Mouse (Mus musculus): ENCODE data around the gene Cpox. TPM values are rescaled to one million over a fixed set of nuclear protein-coding genes. Genes with fewer than 3 reads are reported as not detected.

Gene Cpox
- polyA plus RNA-seq, 2 experiments, result 20.3 to 24.4 TPM

DNA sequence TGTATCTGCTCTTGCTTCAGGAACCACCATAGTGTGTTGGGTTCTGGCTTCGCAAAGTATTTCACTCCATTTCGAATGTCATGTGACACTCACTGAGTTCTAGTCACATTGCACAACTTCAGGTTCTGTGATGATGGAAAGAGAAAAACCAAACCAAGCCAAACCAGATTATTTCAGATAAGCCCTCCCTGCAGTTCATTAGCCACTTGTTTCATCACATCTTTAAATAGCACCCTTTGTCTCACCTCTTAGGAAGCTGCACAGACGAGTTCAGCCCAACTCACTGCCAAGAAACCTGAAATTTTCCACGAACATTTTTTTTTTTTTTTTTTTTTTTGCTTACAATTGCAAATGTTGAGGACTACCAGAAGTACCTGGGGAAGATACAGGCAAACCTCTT, 76.6 kb downstream of the Cpox start:
- WGBS, result 77% methylated on average over 4 of the region's 4 CpGs

DNA sequence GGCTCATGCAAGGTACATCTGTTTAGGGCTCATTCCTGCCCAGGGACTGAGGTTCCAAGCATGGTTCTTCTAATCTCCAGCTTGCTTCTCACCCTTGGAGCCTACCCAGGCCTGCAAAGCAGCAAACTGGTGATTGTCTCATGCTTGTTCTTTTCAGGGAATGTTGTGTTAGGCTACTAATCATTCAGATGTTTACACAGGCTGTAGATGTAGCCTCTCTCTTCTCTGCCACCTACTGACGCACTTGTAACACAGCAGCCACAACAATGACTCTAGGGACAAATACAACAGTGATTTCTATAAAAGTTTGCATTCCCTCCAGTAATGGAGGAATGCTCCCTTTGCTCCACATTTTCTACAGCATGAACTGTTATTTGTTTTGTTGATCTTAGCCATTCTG, 81.2 kb downstream of the Cpox start:
- 25% methylated on average over 1 of the region's 1 CpGs for WGBS

More for the DNA sequence above, 76.6 kb downstream of the Cpox start:
- H3K27me3 ChIP-seq (ENCODE audit: control insufficient read depth, insufficient read depth, low read length), result no peaks in the 10 kb centered on the region
- no peak overlapping the region for H3K27ac ChIP-seq (replicated peaks; ENCODE audit: low read depth, low read length)
- no peak overlapping the region for H3K4me2 ChIP-seq (replicated peaks; ENCODE audit: low read depth, low read length, severe bottlenecking)
- ATAC-seq (ENCODE audit: low FRiP score, low read depth) (no peak), DNase-seq (ENCODE audit: low spot score) (no peak)
- H3K9ac ChIP-seq (ENCODE audit: low read depth, low read length, severe bottlenecking), result no peak overlapping the region
- TF ChIP-seq POLR2A (IDR thresholded peaks at IDR 0.05; ENCODE audit: borderline replicate concordance, extremely low read depth, insufficient read depth, insufficient read length), result no peak
- no peaks in the 10 kb centered on the region for H3K9me3 ChIP-seq (ENCODE audit: control insufficient read depth, low read length)
- H3K4me3 ChIP-seq (replicated peaks; ENCODE audit: low read length), result no peak overlapping the region
- no peaks in the 10 kb centered on the region for H3K36me3 ChIP-seq (ENCODE audit: control insufficient read depth, insufficient read depth, low read length)
- H3K4me1 ChIP-seq (ENCODE audit: control insufficient read depth, insufficient read depth, low read length), result no peaks in the 10 kb centered on the region

DNA sequence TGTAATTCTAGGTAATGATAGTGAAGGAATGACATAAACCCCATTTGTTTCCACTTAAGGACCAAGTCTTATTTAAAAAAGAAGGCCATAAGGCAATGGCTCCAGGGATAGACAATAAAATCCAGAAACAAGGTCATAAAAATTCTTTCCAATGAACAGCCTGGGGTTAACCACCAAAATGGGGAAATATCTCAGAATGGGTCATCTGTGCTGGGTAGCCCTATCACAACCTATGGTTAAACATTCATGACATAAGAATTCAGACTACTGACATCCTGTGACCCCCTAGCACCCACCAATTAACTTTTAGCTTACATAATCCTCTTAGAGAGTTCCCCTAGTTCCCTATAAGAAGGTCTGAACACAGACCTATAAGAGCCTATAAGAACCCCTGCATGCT, 86.1 kb downstream of the Cpox start:
- DNase-seq (ENCODE audit: low spot score) (peak; percentile 37), ATAC-seq (ENCODE audit: low FRiP score, low read depth) (peak; percentile 73)
- Histone ChIP-seq H3K27ac (replicated peaks; ENCODE audit: low read depth, low read length) (no peak overlapping the region), H3K9ac (ENCODE audit: low read depth, low read length, severe bottlenecking) (no peak overlapping the region), H3K4me2 (replicated peaks; ENCODE audit: low read depth, low read length, severe bottlenecking) (no peak overlapping the region), H3K4me3 (replicated peaks; ENCODE audit: low read length) (no peak overlapping the region), H3K9me3 (ENCODE audit: control insufficient read depth, low read length) (no peaks in the 10 kb centered on the region), H3K4me1 (ENCODE audit: control insufficient read depth, insufficient read depth, low read length) (no peaks in the 10 kb centered on the region), H3K36me3 (ENCODE audit: control insufficient read depth, insufficient read depth, low read length) (no peaks in the 10 kb centered on the region), H3K27me3 (ENCODE audit: control insufficient read depth, insufficient read depth, low read length) (no peaks in the 10 kb centered on the region)
- TF ChIP-seq POLR2A (IDR thresholded peaks at IDR 0.05; ENCODE audit: borderline replicate concordance, extremely low read depth, insufficient read depth, insufficient read length), result no peak

More for the DNA sequence above, 81.2 kb downstream of the Cpox start:
- no peaks in the 10 kb centered on the region for H3K4me1 ChIP-seq (ENCODE audit: control insufficient read depth, insufficient read depth, low read length)
- no peak overlapping the region for H3K4me3 ChIP-seq (replicated peaks; ENCODE audit: low read length)
- no peak for TF ChIP-seq POLR2A (IDR thresholded peaks at IDR 0.05; ENCODE audit: borderline replicate concordance, extremely low read depth, insufficient read depth, insufficient read length)
- no peak overlapping the region for H3K27ac ChIP-seq (replicated peaks; ENCODE audit: low read depth, low read length)
- ATAC-seq (ENCODE audit: low FRiP score, low read depth) (no peak), DNase-seq (ENCODE audit: low spot score) (peak; percentile 11)
- H3K4me2 ChIP-seq (replicated peaks; ENCODE audit: low read depth, low read length, severe bottlenecking), result no peak overlapping the region
- no peak overlapping the region for H3K9ac ChIP-seq (ENCODE audit: low read depth, low read length, severe bottlenecking)
- H3K9me3 ChIP-seq (ENCODE audit: control insufficient read depth, low read length), result no peaks in the 10 kb centered on the region
- no peaks in the 10 kb centered on the region for H3K27me3 ChIP-seq (ENCODE audit: control insufficient read depth, insufficient read depth, low read length)
- no peaks in the 10 kb centered on the region for H3K36me3 ChIP-seq (ENCODE audit: control insufficient read depth, insufficient read depth, low read length)

DNA sequence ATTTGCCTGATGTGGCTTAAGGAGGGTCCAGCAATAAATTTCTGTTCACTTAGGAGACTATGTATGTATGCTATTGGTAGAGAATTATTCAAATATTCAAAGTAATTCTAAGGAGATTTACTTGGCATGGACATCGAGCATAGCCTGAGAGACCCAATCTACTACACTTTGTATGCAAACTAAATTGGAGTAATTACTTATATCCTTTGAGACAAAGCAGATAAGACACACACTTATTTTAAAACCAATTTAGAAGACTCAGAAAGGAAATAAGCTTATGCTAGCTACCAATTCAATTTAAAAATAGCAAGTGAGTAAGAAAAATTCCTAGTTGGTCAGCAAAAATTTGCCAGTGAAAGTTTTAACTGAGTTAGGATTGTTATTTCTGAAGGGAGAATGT, 93.0 kb downstream of the Cpox start, which contains the start of gene Olfr172:
Olfr172 (minus strand) TSS at position 101 of the 400 bp plus-strand sequence.
- H3K4me2 ChIP-seq (replicated peaks; ENCODE audit: low read depth, low read length, severe bottlenecking), result no peak within 1 kb of the TSS
- no peak for TF ChIP-seq POLR2A (IDR thresholded peaks at IDR 0.05; ENCODE audit: borderline replicate concordance, extremely low read depth, insufficient read depth, insufficient read length)
- DNase-seq (ENCODE audit: low spot score), result no peak
- ATAC-seq (ENCODE audit: low FRiP score, low read depth), result no peak
- H3K9ac ChIP-seq (ENCODE audit: low read depth, low read length, severe bottlenecking), result no peak within 1 kb of the TSS
- no peaks in the 10 kb centered on the region for H3K36me3 ChIP-seq (ENCODE audit: control insufficient read depth, insufficient read depth, low read length)
- 88% methylated on average over 1 of the region's 1 CpGs for WGBS
- no peak within 1 kb of the TSS for H3K27ac ChIP-seq (replicated peaks; ENCODE audit: low read depth, low read length)
- no peaks in the 10 kb centered on the region for H3K27me3 ChIP-seq (ENCODE audit: control insufficient read depth, insufficient read depth, low read length)
- H3K4me3 ChIP-seq (replicated peaks; ENCODE audit: low read length), result no peak within 1 kb of the TSS
- no peaks in the 10 kb centered on the region for H3K9me3 ChIP-seq (ENCODE audit: control insufficient read depth, low read length)
- no peaks in the 10 kb centered on the region for H3K4me1 ChIP-seq (ENCODE audit: control insufficient read depth, insufficient read depth, low read length)

Small RNA genes lying within 50 kb of the gene (microRNA-seq; reads per million reads assigned to microRNA genes)
- not detected for gene Gm27564

Other genes with a start within 250 kb of the Cpox start
- 14.4 and 15.2 TPM in 2 replicates for gene St3gal6, start 146.0 kb upstream of the Cpox start, polyA plus RNA-seq (2012; rRNA removed)
- gene St3gal6, start 146.0 kb upstream of the Cpox start, polyA plus RNA-seq (2014; fragmentation: Nextera tagmentation; extraction: Ambion mirVana), result 12.8 and 15.2 TPM in 2 replicates
- not detected in 2 replicates for gene Gm813, start 53.3 kb upstream of the Cpox start, polyA plus RNA-seq (2012; rRNA removed)
- gene Gm813, start 53.3 kb upstream of the Cpox start, polyA plus RNA-seq (2014; fragmentation: Nextera tagmentation; extraction: Ambion mirVana), result not detected in 2 replicates
- gene E330017A01Rik, start 31.6 kb upstream of the Cpox start, polyA plus RNA-seq (2012; rRNA removed), result not detected in 2 replicates
- gene E330017A01Rik, start 31.6 kb upstream of the Cpox start, polyA plus RNA-seq (2014; fragmentation: Nextera tagmentation; extraction: Ambion mirVana), result not detected in 2 replicates
- 0.05 and 0.06 TPM in 2 replicates for gene Gpr15, start 48.8 kb downstream of the Cpox start, polyA plus RNA-seq (2012; rRNA removed)
- gene Gpr15, start 48.8 kb downstream of the Cpox start, polyA plus RNA-seq (2014; fragmentation: Nextera tagmentation; extraction: Ambion mirVana), result 0.15 TPM in 1 of 2 replicates, not detected in the other
- gene Cldnd1, start 57.6 kb downstream of the Cpox start, polyA plus RNA-seq (2012; rRNA removed), result 107 and 125 TPM in 2 replicates
- gene Cldnd1, start 57.6 kb downstream of the Cpox start, polyA plus RNA-seq (2014; fragmentation: Nextera tagmentation; extraction: Ambion mirVana), result 137 and 145 TPM in 2 replicates
- gene Olfr172, start 92.9 kb downstream of the Cpox start, polyA plus RNA-seq (2012; rRNA removed), result not detected in 2 replicates
- gene Olfr172, start 92.9 kb downstream of the Cpox start, polyA plus RNA-seq (2014; fragmentation: Nextera tagmentation; extraction: Ambion mirVana), result not detected in 2 replicates
- gene Olfr173, start 130.0 kb downstream of the Cpox start, polyA plus RNA-seq (2012; rRNA removed), result not detected in 2 replicates
- not detected in 2 replicates for gene Olfr173, start 130.0 kb downstream of the Cpox start, polyA plus RNA-seq (2014; fragmentation: Nextera tagmentation; extraction: Ambion mirVana)
- not detected in 2 replicates for gene Olfr175-ps1, start 156.5 kb downstream of the Cpox start, polyA plus RNA-seq (2012; rRNA removed)
- gene Olfr175-ps1, start 156.5 kb downstream of the Cpox start, polyA plus RNA-seq (2014; fragmentation: Nextera tagmentation; extraction: Ambion mirVana), result not detected in 2 replicates
- gene Olfr177, start 204.5 kb downstream of the Cpox start, polyA plus RNA-seq (2012; rRNA removed), result not detected in 2 replicates
- not detected in 2 replicates for gene Olfr177, start 204.5 kb downstream of the Cpox start, polyA plus RNA-seq (2014; fragmentation: Nextera tagmentation; extraction: Ambion mirVana)
- gene Olfr178, start 221.8 kb downstream of the Cpox start, polyA plus RNA-seq (2012; rRNA removed), result not detected in 2 replicates
- gene Olfr178, start 221.8 kb downstream of the Cpox start, polyA plus RNA-seq (2014; fragmentation: Nextera tagmentation; extraction: Ambion mirVana), result not detected in 2 replicates

Data from limb, embryonic 14.5 days (tissue).